In genomic region chr15:89089248-89090051, GRCm38 (mm10) we compare ENCODE assay signal across 8 mouse cellular contexts. TPM values are rescaled to one million over a fixed set of nuclear protein-coding genes. Genes with fewer than 3 reads are reported as not detected.
DNase-seq lines count a peak whose midpoint lies in the region; ATAC-seq lines count a peak whose summit lies in the region.

No protein-coding gene starts in this region.

- peak; percentile 57 for ATAC-seq in heart, embryonic 16.5 days (replicated peaks; ENCODE audit: extremely low read depth, insufficient read depth, low FRiP score)
- peak; percentile 64 for ATAC-seq in kidney, embryonic 14.5 days (ENCODE audit: low FRiP score, low TSS enrichment)

- peak overlapping the region; percentile 91 for H3K4me3 ChIP-seq in heart, embryonic 16.5 days (ENCODE audit: low read length)
- H3K4me3 ChIP-seq in forebrain, embryonic 10.5 days: peak overlapping the region; percentile 96
- peak overlapping the region; percentile 95 for H3K4me3 ChIP-seq in kidney, embryonic 14.5 days (ENCODE audit: low read length)

- peak overlapping the region; percentile 99 for H3K4me2 ChIP-seq in heart, embryonic 16.5 days (ENCODE audit: low read depth, low read length)
- peak overlapping the region; percentile 80 for H3K4me2 ChIP-seq in kidney, embryonic 14.5 days (replicated peaks; ENCODE audit: low read depth, low read length)

- no peaks in the 10 kb centered on the region for H3K9me3 ChIP-seq in heart, embryonic 16.5 days (replicated peaks; ENCODE audit: control insufficient read depth, low read length)
- H3K9me3 ChIP-seq in forebrain, embryonic 10.5 days: no peaks in the 10 kb centered on the region
- no peaks in the 10 kb centered on the region for H3K9me3 ChIP-seq in kidney, embryonic 14.5 days (ENCODE audit: control insufficient read depth, low read length)

- intact Hi-C loops in left cerebral cortex, postnatal 25 days (cut with DNase I): no loop called here

- H3K27ac ChIP-seq in heart, embryonic 16.5 days (ENCODE audit: low read length): peak overlapping the region; percentile 84
- H3K27ac ChIP-seq in forebrain, embryonic 10.5 days: peak overlapping the region; percentile 90
- H3K27ac ChIP-seq in kidney, embryonic 14.5 days (ENCODE audit: low read depth, low read length): peak overlapping the region; percentile 74; the same call in 1 of the 2 replicates

- H3K36me3 ChIP-seq in heart, embryonic 16.5 days (ENCODE audit: control insufficient read depth, insufficient read depth): peaks cover 37% of the 10 kb centered on the region
- H3K36me3 ChIP-seq in forebrain, embryonic 10.5 days (replicated peaks): peaks cover 51% of the 10 kb centered on the region
- peaks cover 47% of the 10 kb centered on the region for H3K36me3 ChIP-seq in kidney, embryonic 14.5 days (ENCODE audit: control insufficient read depth, insufficient read depth, low read length)

- peaks cover 14% of the 10 kb centered on the region for H3K4me1 ChIP-seq in heart, embryonic 16.5 days (ENCODE audit: control insufficient read depth, insufficient read depth, low read length)
- H3K4me1 ChIP-seq in forebrain, embryonic 10.5 days: peaks cover 26% of the 10 kb centered on the region
- peaks cover 9% of the 10 kb centered on the region; the same call in 1 of the 2 replicates for H3K4me1 ChIP-seq in kidney, embryonic 14.5 days (ENCODE audit: control insufficient read depth, insufficient read depth, low read length)

- DNase-seq in heart, adult 18-20 months: no peak
- peak; percentile 70 for DNase-seq in MN1 (ENCODE audit: low spot score)
- DNase-seq in forebrain, embryonic 10.5 days (ENCODE audit: extremely low spot score, low spot score): no peak
- DNase-seq in lung, postnatal 36 days: peak; percentile 22
- DNase-seq in testis, postnatal 10 days (ENCODE audit: low spot score): peak; percentile 66
- no peak for DNase-seq in left cerebral cortex, postnatal 25 days (ENCODE audit: low spot score in 2 of 2)

- H3K27me3 ChIP-seq in heart, embryonic 16.5 days (ENCODE audit: control insufficient read depth, insufficient read depth, low read length): no peaks in the 10 kb centered on the region
- no peaks in the 10 kb centered on the region for H3K27me3 ChIP-seq in forebrain, embryonic 10.5 days (ENCODE audit: poor library complexity, severe bottlenecking)
- H3K27me3 ChIP-seq in kidney, embryonic 14.5 days (ENCODE audit: control insufficient read depth, insufficient read depth, low read length): no peaks in the 10 kb centered on the region

- WGBS in heart, embryonic 16.5 days: 3% methylated on average over 68 of the region's 68 CpGs
- WGBS in forebrain, embryonic 10.5 days: 4% methylated on average over 68 of the region's 68 CpGs
- WGBS in kidney, embryonic 14.5 days: 3% methylated on average over 63 of the region's 68 CpGs

- H3K9ac ChIP-seq in heart, embryonic 16.5 days (ENCODE audit: low read length): peak overlapping the region; percentile 96
- peak overlapping the region; percentile 95 for H3K9ac ChIP-seq in kidney, embryonic 14.5 days (ENCODE audit: low read depth, low read length)

RNA-seq across cellular contexts. Expression of gene Selenoo, which starts 0.6 kb away (rescaled TPM):
- polyA plus RNA-seq in heart, embryonic 16.5 days (2015; fragmentation: Nextera tagmentation; extraction: Ambion mirVana): 11.0 and 14.0 TPM in 2 replicates
- 10 to 100 TPM; 16.1 to 16.5 TPM for total RNA-seq in heart, adult 18-20 months (2021)
- 14.4 and 14.8 TPM in 2 replicates for polyA plus RNA-seq in forebrain, embryonic 10.5 days (2016; fragmentation: Nextera tagmentation; extraction: Ambion mirVana)
- 18.8 and 21.4 TPM in 2 replicates for polyA plus RNA-seq in kidney, embryonic 14.5 days (2014; fragmentation: Nextera tagmentation; extraction: Ambion mirVana)
- 10 to 100 TPM; 18.9 to 20.6 TPM for total RNA-seq in left cerebral cortex, postnatal 25 days (2021)

RNA-seq across cellular contexts. Expression of gene Trabd, which starts 14.5 kb away (rescaled TPM):
- polyA plus RNA-seq in heart, embryonic 16.5 days (2015; fragmentation: Nextera tagmentation; extraction: Ambion mirVana): 54.0 and 55.9 TPM in 2 replicates
- 10 to 100 TPM; 46.6 to 56.5 TPM for total RNA-seq in heart, adult 18-20 months (2021)
- 53.4 and 55.9 TPM in 2 replicates for polyA plus RNA-seq in forebrain, embryonic 10.5 days (2016; fragmentation: Nextera tagmentation; extraction: Ambion mirVana)
- polyA plus RNA-seq in kidney, embryonic 14.5 days (2014; fragmentation: Nextera tagmentation; extraction: Ambion mirVana): 37.9 and 49.3 TPM in 2 replicates
- 10 to 100 TPM; 15.8 to 17.9 TPM for total RNA-seq in left cerebral cortex, postnatal 25 days (2021)

RNA-seq across cellular contexts. Expression of gene Panx2, which starts 29.9 kb away (rescaled TPM):
- 1.3 and 1.4 TPM in 2 replicates for polyA plus RNA-seq in heart, embryonic 16.5 days (2015; fragmentation: Nextera tagmentation; extraction: Ambion mirVana)
- 1 to 10 TPM; 2.0 to 2.4 TPM for total RNA-seq in heart, adult 18-20 months (2021)
- polyA plus RNA-seq in forebrain, embryonic 10.5 days (2016; fragmentation: Nextera tagmentation; extraction: Ambion mirVana): 0.54 and 0.71 TPM in 2 replicates
- 0.06 and 0.77 TPM in 2 replicates for polyA plus RNA-seq in kidney, embryonic 14.5 days (2014; fragmentation: Nextera tagmentation; extraction: Ambion mirVana)
- total RNA-seq in left cerebral cortex, postnatal 25 days (2021): 10 to 100 TPM; 95.4 to 95.5 TPM

RNA-seq across cellular contexts. Expression of gene Tubgcp6, which starts 33.5 kb away (rescaled TPM):
- polyA plus RNA-seq in heart, embryonic 16.5 days (2015; fragmentation: Nextera tagmentation; extraction: Ambion mirVana): 9.1 and 9.8 TPM in 2 replicates
- 1 to 10 TPM; 7.4 to 8.5 TPM for total RNA-seq in heart, adult 18-20 months (2021)
- polyA plus RNA-seq in forebrain, embryonic 10.5 days (2016; fragmentation: Nextera tagmentation; extraction: Ambion mirVana): 25.7 and 26.5 TPM in 2 replicates
- 10.9 and 21.0 TPM in 2 replicates for polyA plus RNA-seq in kidney, embryonic 14.5 days (2014; fragmentation: Nextera tagmentation; extraction: Ambion mirVana)
- total RNA-seq in left cerebral cortex, postnatal 25 days (2021): 10 to 100 TPM; 26.3 to 27.7 TPM

RNA-seq across cellular contexts. Expression of gene Hdac10, which starts 39.0 kb away (rescaled TPM):
- polyA plus RNA-seq in heart, embryonic 16.5 days (2015; fragmentation: Nextera tagmentation; extraction: Ambion mirVana): 16.4 and 19.7 TPM in 2 replicates
- total RNA-seq in heart, adult 18-20 months (2021): 1 to 10 TPM; 6.3 to 7.4 TPM
- 15.0 and 16.5 TPM in 2 replicates for polyA plus RNA-seq in forebrain, embryonic 10.5 days (2016; fragmentation: Nextera tagmentation; extraction: Ambion mirVana)
- 9.2 and 12.9 TPM in 2 replicates for polyA plus RNA-seq in kidney, embryonic 14.5 days (2014; fragmentation: Nextera tagmentation; extraction: Ambion mirVana)
- total RNA-seq in left cerebral cortex, postnatal 25 days (2021): 10 to 100 TPM; 13.1 to 13.3 TPM

Comparison
In these comparisons a context has a peak if more than half of its experiments do, and no peak if none do; other contexts are left out.
1. DNase-seq: peak in MN1 (single experiment), lung, postnatal 36 days (single experiment) and testis, postnatal 10 days (single experiment); none in heart, adult 18-20 months (0 of 2), forebrain, embryonic 10.5 days (single experiment) and left cerebral cortex, postnatal 25 days (0 of 2).
2. Peak in every context shown above with its lines, with median percentiles within 50 percentile points of each other: H3K27ac ChIP-seq and H3K4me3 ChIP-seq.